Mouse (Mus musculus) hindbrain, embryonic 11.5 days (tissue): ENCODE results near the gene 1700013H16Rik. TPM values are rescaled to one million over a fixed set of nuclear protein-coding genes. Genes with fewer than 3 reads are reported as not detected.
A peak's percentile ranks its signal among the peaks of the same experiment; 100 is the strongest.
"Not testable (repeated sequence)": the region's sequence is repeated elsewhere in the genome, so short reads cannot be mapped to it uniquely, and the experiment has no call there.

ENCODE experiments used
- ATAC-seq: fragments of 200-750 bp; cut with Nextera tagmentation; 2 replicates; pipeline ENCODE4 v1.8.0; 2017; ENCODE audit warnings: mild to moderate bottlenecking, moderate TSS enrichment, moderate library complexity; ENCODE audit not compliant: low FRiP score
- DNase-seq: peaks from one replicate; pipeline ENCODE4 v3.0.0-alpha.2; 2015; ENCODE audit warnings: low spot score
- H3K27ac ChIP-seq: fragments of 300-500 bp; sonication (generic); 2 replicates; pipeline ENCODE4 v1.5.1; 2014; ENCODE audit warnings: mild to moderate bottlenecking, low read depth, low read length
- H3K27me3 ChIP-seq: fragments of 300-500 bp; sonication (generic); 2 replicates; pipeline ENCODE4 v1.6.1; 2014; ENCODE audit warnings: mild to moderate bottlenecking, low read length, moderate library complexity, mixed read lengths; ENCODE audit not compliant: control insufficient read depth, insufficient read depth
- H3K36me3 ChIP-seq: fragments of 300-500 bp; sonication (generic); 2 replicates; pipeline ENCODE4 v1.6.1; 2014; ENCODE audit warnings: mild to moderate bottlenecking, low read length, moderate library complexity, mixed read lengths; ENCODE audit not compliant: control insufficient read depth, insufficient read depth
- H3K4me1 ChIP-seq: fragments of 300-500 bp; sonication (generic); replicated peaks from 2 replicates; pipeline ENCODE4 v1.6.1; 2014; ENCODE audit warnings: low read length, mixed read lengths; ENCODE audit not compliant: control insufficient read depth, insufficient read depth
- H3K4me2 ChIP-seq: fragments of 300-500 bp; sonication (generic); replicated peaks from 2 replicates; pipeline ENCODE4 v1.6.1; 2014; ENCODE audit warnings: mild to moderate bottlenecking, low read depth, low read length
- H3K4me3 ChIP-seq: fragments of 300-500 bp; sonication (generic); 2 replicates; pipeline ENCODE4 v1.5.1; 2014; ENCODE audit warnings: low read depth, low read length
- H3K9ac ChIP-seq: fragments of 300-500 bp; sonication (generic); 2 replicates; pipeline ENCODE4 v1.6.1; 2014; ENCODE audit warnings: low read depth, low read length
- H3K9me3 ChIP-seq: fragments of 300-500 bp; sonication (generic); 2 replicates; pipeline ENCODE4 v1.6.1; 2016; ENCODE audit warnings: low read length; ENCODE audit not compliant: control insufficient read depth
- WGBS: fragments of 180-500 bp; shearing (Covaris S2); extraction: QIAGEN DNeasy Blood & Tissue Kit; methylation state at CpG from one replicate; pipeline ENCODE4 v1.1.7; 2014; 5-methylcytosine and 5-hydroxymethylcytosine counted together
- polyA plus RNA-seq: library from polyadenylated mRNA; unstranded; fragments of >200 nt; fragmentation: Nextera tagmentation; extraction: Ambion mirVana; gene quantifications from 2 replicates; pipeline ENCODE4 v1.2.1, GENCODE M21; 2014

Gene 1700013H16Rik
- not detected in 2 replicates for polyA plus RNA-seq

DNA sequence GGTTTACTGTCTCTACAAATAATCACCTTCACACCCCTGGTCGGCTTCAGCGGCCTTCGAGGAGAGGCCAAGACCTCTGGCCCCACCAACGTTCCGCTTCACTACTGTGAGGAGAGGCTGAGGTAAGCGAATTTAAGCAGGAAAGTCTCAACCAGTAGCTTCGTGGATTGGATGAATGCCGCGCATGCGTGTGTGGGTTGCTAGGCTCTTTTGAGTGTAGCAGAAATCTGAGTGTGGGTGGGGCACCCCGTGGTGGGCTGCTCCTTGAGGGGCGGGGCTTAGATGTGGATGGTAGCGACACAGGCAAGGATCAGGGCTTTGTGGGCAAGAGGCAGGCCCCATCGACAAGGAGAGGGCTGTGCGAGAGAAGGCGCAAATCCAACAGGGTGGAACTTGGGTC, at the start of gene 1700013H16Rik:
1700013H16Rik (minus strand) TSS at position 96 of the 400 bp plus-strand sequence.
- H3K4me3 ChIP-seq: no peak within 1 kb of the TSS
- WGBS: 93% methylated on average over 16 of the region's 16 CpGs
- H3K27ac ChIP-seq: no peak within 1 kb of the TSS
- no peak within 1 kb of the TSS for H3K9ac ChIP-seq
- no peak within 1 kb of the TSS for H3K4me2 ChIP-seq
- no peaks in the 10 kb centered on the region for H3K4me1 ChIP-seq
- no peaks in the 10 kb centered on the region for H3K9me3 ChIP-seq
- ATAC-seq: no peak
- no peaks in the 10 kb centered on the region for H3K27me3 ChIP-seq
- no peak for DNase-seq
- H3K36me3 ChIP-seq: no peaks in the 10 kb centered on the region

DNA sequence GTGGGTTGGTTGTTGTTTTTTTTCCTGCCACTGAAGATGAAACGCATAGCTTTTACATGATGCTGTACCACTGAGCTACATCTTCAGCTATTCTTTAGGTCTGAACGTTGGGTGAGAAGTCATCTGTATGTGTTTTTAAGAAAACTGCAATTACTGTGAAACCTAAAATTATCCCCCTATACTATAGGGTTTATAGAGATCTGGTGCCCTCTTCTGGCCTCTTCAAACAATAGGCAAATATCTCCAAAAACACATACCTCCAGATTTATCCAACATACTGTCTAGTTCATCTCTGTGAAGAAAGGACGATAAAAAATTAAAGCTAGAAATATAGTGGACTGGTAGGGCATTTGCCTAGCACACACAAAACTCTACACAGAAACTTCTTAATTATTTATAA, 41.4 kb upstream of the 1700013H16Rik start:
- Histone ChIP-seq H3K9me3 (no peaks in the 10 kb centered on the region), H3K27me3 (no peaks in the 10 kb centered on the region), H3K9ac (no peak overlapping the region), H3K4me2 (no peak overlapping the region), H3K27ac (no peak overlapping the region), H3K36me3 (no peaks in the 10 kb centered on the region), H3K4me1 (no peaks in the 10 kb centered on the region), H3K4me3 (no peak overlapping the region)
- ATAC-seq: no peak
- WGBS: 37% methylated on average over 3 of the region's 3 CpGs
- DNase-seq: peak; percentile 10

DNA sequence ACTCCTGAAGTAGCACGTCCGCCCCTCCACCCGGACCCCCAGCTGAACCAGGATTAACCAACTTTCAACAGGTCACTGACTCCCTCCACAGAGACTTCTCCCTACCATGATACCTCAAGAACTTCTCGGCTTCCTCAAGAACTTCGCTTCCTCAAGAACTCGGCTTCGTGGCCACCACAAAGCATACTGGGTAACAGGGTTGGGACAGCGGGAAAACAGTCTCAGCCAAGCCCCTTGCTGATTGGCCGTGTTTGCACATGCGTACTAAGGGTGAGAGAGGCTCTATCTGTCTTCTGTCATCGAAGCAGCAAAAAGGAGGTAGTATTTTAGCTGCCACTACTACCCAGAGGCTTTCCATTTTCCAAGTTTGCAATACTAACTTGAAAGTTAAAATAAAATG, 39.9 kb upstream of the 1700013H16Rik start, which contains the start of gene Xlr:
Xlr (minus strand) TSS at position 188 of the 400 bp plus-strand sequence.
- not testable (repeated sequence) for DNase-seq, H3K27me3 ChIP-seq, H3K4me3 ChIP-seq, H3K36me3 ChIP-seq, H3K9ac ChIP-seq, ATAC-seq, H3K27ac ChIP-seq, H3K9me3 ChIP-seq, H3K4me2 ChIP-seq, H3K4me1 ChIP-seq
- WGBS: 84% methylated on average over 11 of the region's 11 CpGs

DNA sequence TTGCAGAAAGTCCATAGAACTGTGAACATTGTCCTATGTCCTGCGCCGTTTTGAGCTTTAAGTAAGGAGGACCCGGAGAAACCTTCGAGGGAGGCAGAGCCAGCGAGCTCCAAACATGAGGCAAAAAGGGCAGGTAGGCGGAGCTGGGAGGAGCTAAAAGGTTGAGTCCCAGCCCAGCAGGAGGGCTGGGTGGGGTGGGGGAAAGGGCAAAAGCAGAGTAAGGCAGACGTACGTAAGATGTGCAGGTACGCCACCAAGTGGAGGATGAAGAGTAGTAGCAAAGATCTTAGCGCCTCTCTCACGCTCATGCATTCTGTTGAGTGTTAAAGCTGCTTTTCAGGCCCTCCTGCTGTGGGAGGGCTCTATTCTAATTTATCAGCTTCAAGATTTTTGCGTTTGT, 18.6 kb upstream of the 1700013H16Rik start, which contains the start of gene Zfp36l3:
Zfp36l3 (minus strand) TSS at position 119 of the 400 bp plus-strand sequence.
- no peaks in the 10 kb centered on the region for H3K4me1 ChIP-seq
- H3K9ac ChIP-seq: no peak within 1 kb of the TSS
- H3K4me2 ChIP-seq: no peak within 1 kb of the TSS
- no peak within 1 kb of the TSS for H3K27ac ChIP-seq
- DNase-seq (no peak), ATAC-seq (no peak)
- WGBS: 92% methylated on average over 12 of the region's 12 CpGs
- no peaks in the 10 kb centered on the region for H3K36me3 ChIP-seq
- H3K27me3 ChIP-seq: no peaks in the 10 kb centered on the region
- no peaks in the 10 kb centered on the region for H3K9me3 ChIP-seq
- no peak within 1 kb of the TSS for H3K4me3 ChIP-seq

DNA sequence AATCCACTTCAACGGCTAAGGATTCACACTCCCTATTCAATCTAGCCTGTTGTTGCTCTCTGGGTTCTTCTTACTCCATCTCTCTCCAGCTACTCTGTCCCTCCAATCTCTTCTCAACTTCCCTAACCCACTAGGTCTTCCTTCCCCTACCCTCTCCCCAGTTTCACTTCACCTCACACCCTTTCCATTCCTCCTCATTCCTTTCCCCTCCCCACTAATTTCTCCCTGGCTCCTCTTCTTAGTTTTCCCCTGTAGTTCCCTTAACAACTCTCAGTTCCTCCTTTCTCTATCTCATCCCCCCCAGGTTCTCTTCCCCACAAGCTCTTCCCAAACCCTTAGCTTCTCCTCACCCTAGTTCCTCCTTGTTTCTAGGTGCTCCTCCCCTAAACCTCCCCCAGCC, 4.8 kb downstream of the 1700013H16Rik start:
- no peaks in the 10 kb centered on the region for H3K36me3 ChIP-seq
- H3K4me3 ChIP-seq: no peak overlapping the region
- H3K27me3 ChIP-seq: no peaks in the 10 kb centered on the region
- no peak overlapping the region for H3K27ac ChIP-seq
- no peak overlapping the region for H3K4me2 ChIP-seq
- no peaks in the 10 kb centered on the region for H3K4me1 ChIP-seq
- no peaks in the 10 kb centered on the region for H3K9me3 ChIP-seq
- no peak for DNase-seq
- no peak overlapping the region for H3K9ac ChIP-seq
- 80% methylated on average over 1 of the region's 1 CpGs for WGBS
- ATAC-seq: no peak

DNA sequence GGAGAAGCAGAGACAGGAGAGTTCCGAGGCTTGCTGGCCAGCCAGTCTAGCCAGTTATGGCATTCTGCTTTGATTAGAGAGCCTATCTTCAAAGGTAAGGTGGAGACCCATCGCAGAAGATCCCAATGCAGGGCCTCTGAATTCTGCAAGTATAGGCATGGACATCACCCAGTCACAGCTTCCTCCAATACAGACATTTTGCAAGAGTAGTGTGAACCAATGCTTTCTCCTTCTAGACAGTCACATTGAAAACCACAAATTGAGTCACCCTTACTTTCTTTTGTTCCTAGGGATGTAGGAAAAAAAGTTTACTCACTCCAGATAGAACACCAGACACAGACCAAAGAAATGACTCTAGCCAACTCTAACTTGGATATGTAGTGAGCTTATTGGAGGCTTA, 28.7 kb downstream of the 1700013H16Rik start:
- WGBS: 77% methylated on average over 2 of the region's 2 CpGs
- Histone ChIP-seq H3K36me3 (no peaks in the 10 kb centered on the region), H3K4me1 (no peaks in the 10 kb centered on the region), H3K9ac (no peak overlapping the region), H3K27ac (no peak overlapping the region), H3K4me2 (no peak overlapping the region), H3K9me3 (no peaks in the 10 kb centered on the region), H3K4me3 (no peak overlapping the region), H3K27me3 (no peaks in the 10 kb centered on the region)
- ATAC-seq (no peak), DNase-seq (no peak)

DNA sequence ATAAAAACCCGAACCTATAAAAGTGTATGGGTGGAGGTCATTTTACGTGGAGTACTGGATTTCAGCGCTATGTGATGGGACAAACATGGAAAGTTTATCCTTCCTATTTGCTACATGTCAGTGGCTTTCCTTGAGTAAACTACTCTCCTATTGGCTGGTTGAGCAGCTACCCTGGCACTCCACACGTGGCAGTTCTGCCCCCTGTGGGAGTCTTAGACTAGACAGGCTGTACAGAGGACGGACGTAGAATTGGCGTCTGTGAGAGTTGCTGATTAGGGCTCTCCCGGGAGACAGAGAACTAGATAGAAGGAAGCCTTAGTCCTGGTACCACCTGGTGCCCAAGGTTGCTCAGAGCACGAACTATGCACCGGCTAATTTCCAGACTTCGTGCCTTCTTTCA, 33.0 kb downstream of the 1700013H16Rik start, which contains the start of gene 4930502E18Rik:
4930502E18Rik (plus strand) TSS at position 231 of the 400 bp plus-strand sequence.
- H3K9me3 ChIP-seq: no peaks in the 10 kb centered on the region
- ATAC-seq (no peak), DNase-seq (no peak)
- no peak within 1 kb of the TSS for H3K4me2 ChIP-seq
- H3K36me3 ChIP-seq: no peaks in the 10 kb centered on the region
- WGBS: 83% methylated on average over 11 of the region's 11 CpGs
- H3K4me3 ChIP-seq: no peak within 1 kb of the TSS
- H3K9ac ChIP-seq: no peak within 1 kb of the TSS
- H3K27ac ChIP-seq: no peak within 1 kb of the TSS
- no peaks in the 10 kb centered on the region for H3K4me1 ChIP-seq
- H3K27me3 ChIP-seq: no peaks in the 10 kb centered on the region

DNA sequence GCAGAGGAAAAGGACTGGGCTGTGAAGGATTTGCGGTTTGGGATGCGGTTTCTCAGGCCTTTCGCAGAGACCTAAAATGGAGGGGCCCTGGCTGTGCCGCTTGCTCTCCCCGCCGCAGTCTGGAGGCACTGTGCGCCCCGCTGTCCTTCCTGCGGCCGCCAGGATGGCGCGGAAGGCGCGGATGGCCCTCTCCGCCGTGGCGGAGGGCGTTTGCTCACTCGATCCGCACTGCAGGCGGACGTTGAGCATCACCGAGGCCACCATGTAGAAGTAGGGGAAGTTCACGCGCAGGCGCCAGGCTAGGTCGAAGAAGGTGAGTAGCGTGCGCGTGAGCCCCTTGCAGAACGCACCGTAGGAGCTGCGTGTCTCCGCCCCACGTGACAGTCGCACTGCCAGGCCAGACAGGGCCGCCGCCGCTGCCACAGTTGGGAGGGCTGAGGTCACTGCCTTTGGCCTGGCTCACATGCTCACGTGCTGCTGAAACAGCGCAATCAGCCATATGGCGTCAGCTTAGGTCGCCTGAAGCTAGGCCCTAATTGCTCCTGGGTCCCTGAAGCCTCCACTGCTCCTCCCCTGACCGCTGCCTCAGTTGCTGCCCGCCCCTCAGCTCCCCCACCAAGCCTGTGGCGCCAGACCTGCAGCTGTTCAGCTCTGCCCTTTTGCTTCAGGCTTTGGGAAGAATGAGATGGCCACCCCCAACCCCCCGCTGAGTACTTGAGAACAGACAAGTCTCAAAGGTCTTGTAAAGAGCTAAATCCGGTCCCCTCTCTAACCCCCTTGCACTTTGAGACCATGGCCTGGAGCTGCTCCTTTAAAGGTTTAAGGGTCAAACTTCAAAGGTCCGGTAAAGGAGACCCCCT, 41.1 kb downstream of the 1700013H16Rik start:
- peak; percentile 60 for DNase-seq
- Histone ChIP-seq H3K4me1 (no peaks in the 10 kb centered on the region), H3K9me3 (no peaks in the 10 kb centered on the region), H3K27me3 (no peaks in the 10 kb centered on the region), H3K4me2 (peak overlapping the region; percentile 43), H3K27ac (no peak overlapping the region), H3K36me3 (no peaks in the 10 kb centered on the region), H3K9ac (no peak overlapping the region), H3K4me3 (peak overlapping the region; percentile 16)
- peak; percentile 88 for ATAC-seq
- 10% methylated on average over 28 of the region's 49 CpGs for WGBS

DNA sequence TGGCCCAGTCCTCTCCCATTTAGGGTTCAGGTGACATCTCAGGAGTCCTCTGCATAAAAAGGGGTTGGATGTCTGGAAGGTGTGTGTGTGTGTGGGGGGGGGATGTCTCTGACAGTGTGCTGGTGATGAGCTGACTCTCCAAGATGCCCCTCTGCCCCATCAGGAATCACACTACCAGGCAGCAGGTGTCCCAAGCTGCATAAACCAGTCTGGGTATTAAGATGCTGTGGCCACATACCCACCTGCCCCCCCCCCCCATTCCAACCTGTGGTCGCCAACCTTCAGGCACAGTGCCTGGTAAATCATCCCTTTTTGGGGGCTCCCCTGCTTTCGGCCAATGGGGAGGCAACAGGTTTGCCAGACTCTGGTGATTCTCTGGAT, 41.7 kb downstream of the 1700013H16Rik start:
- 57% methylated on average over 1 of the region's 2 CpGs for WGBS
- Histone ChIP-seq H3K9me3 (no peaks in the 10 kb centered on the region), H3K4me1 (no peaks in the 10 kb centered on the region), H3K27me3 (no peaks in the 10 kb centered on the region), H3K36me3 (no peaks in the 10 kb centered on the region), H3K27ac (no peak overlapping the region), H3K4me3 (no peak overlapping the region), H3K4me2 (no peak overlapping the region; the same call in 1 of the 2 replicates), H3K9ac (no peak overlapping the region)
- peak; percentile 36 for ATAC-seq
- DNase-seq: no peak
